Comparison of ENCODE assay signal across 13 mouse cellular contexts in the genomic region with DNA sequence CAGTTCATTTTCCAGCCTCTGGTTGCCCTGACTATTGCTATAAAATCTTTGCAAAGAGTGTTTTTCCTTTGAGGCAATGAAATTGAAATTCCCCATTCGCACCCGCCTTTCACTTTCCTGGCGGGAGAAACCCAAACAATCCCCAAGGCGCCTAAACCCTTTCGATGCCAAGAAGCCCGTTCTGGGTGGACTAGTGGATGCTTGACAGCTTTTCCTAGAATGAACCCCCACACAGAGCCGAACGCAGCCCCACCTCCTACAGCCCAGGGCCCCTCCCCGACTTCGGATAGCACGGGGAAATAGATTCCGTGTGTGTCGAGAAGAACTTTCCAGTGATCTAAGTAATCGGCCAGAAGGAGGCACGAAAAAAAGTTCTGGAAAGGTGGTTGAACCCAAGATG. TPM values are rescaled to one million over a fixed set of nuclear protein-coding genes. Genes with fewer than 3 reads are reported as not detected.
DNase-seq lines count a peak whose midpoint lies in the region; ATAC-seq and TF ChIP-seq lines count a peak whose summit lies in the region.
"Had no signal": no experiment of that assay in that cellular context is flagged by ENCODE, and none has a peak within 500 bp of the region (broad histone marks: within the 10 kb centered on the region; RNA-seq: fewer than 3 reads in every experiment).

No protein-coding gene starts in this region.

- peak overlapping the region; percentile 94 for H3K27ac ChIP-seq in left cerebral cortex, adult 2 months
- no peak overlapping the region for H3K27ac ChIP-seq in forebrain, embryonic 12.5 days
- H3K27ac ChIP-seq in hindbrain, embryonic 15.5 days (replicated peaks), result 0 out of 2 replicates have a peak overlapping the region, but pooled peaks have one; percentile 65
- H3K27ac ChIP-seq in neural tube, embryonic 13.5 days (replicated peaks), result no peak overlapping the region

- peak overlapping the region; percentile 96 for H3K4me2 ChIP-seq in forebrain, embryonic 12.5 days
- H3K4me2 ChIP-seq in hindbrain, embryonic 15.5 days, result peak overlapping the region; percentile 88
- peak overlapping the region; percentile 75 for H3K4me2 ChIP-seq in neural tube, embryonic 13.5 days

- TF ChIP-seq CTCF in left cerebral cortex, adult 2 months (IDR thresholded peaks at IDR 0.05), result no peak

- intact Hi-C loops in left cerebral cortex, adult 2 months (cut with DNase I), result no loop called here

- WGBS in forebrain, embryonic 12.5 days, result 4% methylated on average over 15 of the region's 15 CpGs
- WGBS in hindbrain, embryonic 15.5 days, result 6% methylated on average over 15 of the region's 15 CpGs
- 9% methylated on average over 15 of the region's 15 CpGs for WGBS in neural tube, embryonic 13.5 days

- peak overlapping the region; percentile 56 for H3K4me3 ChIP-seq in left cerebral cortex, adult 2 months
- peak overlapping the region; percentile 54 for H3K4me3 ChIP-seq in forebrain, embryonic 12.5 days (replicated peaks)
- H3K4me3 ChIP-seq in hindbrain, embryonic 15.5 days, result peak overlapping the region; percentile 69
- H3K4me3 ChIP-seq in neural tube, embryonic 13.5 days, result peak overlapping the region; percentile 57
- H3K4me3 ChIP-seq: myocyte had no signal

- peak in 1 of 2 experiments; percentile 24 for DNase-seq in left cerebral cortex, adult 2 months (ENCODE audit: extremely low spot score in 1 of 2, low spot score in 2 of 2)
- DNase-seq in left cerebral cortex, adult 11 months (ENCODE audit: low spot score), result no peak
- no peak for DNase-seq in frontal cortex, postnatal 10 days (ENCODE audit: low spot score in 2 of 2)
- DNase-seq in liver, result no peak
- DNase-seq: heart, adult 18-20 months; kidney, adult 18-20 months had no signal

- H3K4me1 ChIP-seq in forebrain, embryonic 12.5 days, result peaks cover 30% of the 10 kb centered on the region
- peaks cover 44% of the 10 kb centered on the region for H3K4me1 ChIP-seq in hindbrain, embryonic 15.5 days (replicated peaks)
- peaks cover 21% of the 10 kb centered on the region for H3K4me1 ChIP-seq in neural tube, embryonic 13.5 days (replicated peaks)

- peaks cover 99% of the 10 kb centered on the region for H3K27me3 ChIP-seq in forebrain, embryonic 12.5 days
- H3K27me3 ChIP-seq in hindbrain, embryonic 15.5 days, result peaks cover 20% of the 10 kb centered on the region
- H3K27me3 ChIP-seq in neural tube, embryonic 13.5 days, result peaks cover 86% of the 10 kb centered on the region

- no peak; the same call in 1 of the 2 replicates for ATAC-seq in forebrain, embryonic 12.5 days (ENCODE audit: low FRiP score)
- peak; percentile 15; the same call in 1 of the 2 replicates for ATAC-seq in hindbrain, embryonic 15.5 days (ENCODE audit: low FRiP score, low read depth)
- peak; percentile 13; the same call in 1 of the 2 replicates for ATAC-seq in neural tube, embryonic 13.5 days (ENCODE audit: low read depth)

- peak overlapping the region; percentile 68 for H3K9ac ChIP-seq in forebrain, embryonic 12.5 days
- H3K9ac ChIP-seq in hindbrain, embryonic 15.5 days, result peak overlapping the region; percentile 72
- peak overlapping the region; percentile 81 for H3K9ac ChIP-seq in neural tube, embryonic 13.5 days
- H3K9ac ChIP-seq: lung, embryonic 14.5 days had no signal

- no peaks in the 10 kb centered on the region for H3K36me3 ChIP-seq in forebrain, embryonic 12.5 days (replicated peaks)
- H3K36me3 ChIP-seq in hindbrain, embryonic 15.5 days, result no peaks in the 10 kb centered on the region
- no peaks in the 10 kb centered on the region for H3K36me3 ChIP-seq in neural tube, embryonic 13.5 days

- H3K9me3 ChIP-seq in forebrain, embryonic 12.5 days, result no peaks in the 10 kb centered on the region
- no peaks in the 10 kb centered on the region for H3K9me3 ChIP-seq in hindbrain, embryonic 15.5 days
- H3K9me3 ChIP-seq in neural tube, embryonic 13.5 days, result no peaks in the 10 kb centered on the region

RNA-seq across cellular contexts. Expression of gene Zdhhc22, which starts 0.9 kb away (rescaled TPM):
- total RNA-seq in left cerebral cortex, adult 2 months (2021), result 10 to 100 TPM; 59.1 to 61.3 TPM
- 1.1 and 1.6 TPM in 2 replicates for polyA plus RNA-seq in forebrain, embryonic 12.5 days (2016; fragmentation: Nextera tagmentation; extraction: Ambion mirVana)
- 21.8 and 22.0 TPM in 2 replicates for polyA plus RNA-seq in hindbrain, embryonic 15.5 days (2015; fragmentation: Nextera tagmentation; extraction: Ambion mirVana)
- 17.1 and 23.5 TPM in 2 replicates for polyA plus RNA-seq in neural tube, embryonic 13.5 days (2015; fragmentation: Nextera tagmentation; extraction: Ambion mirVana)
- total RNA-seq: ES-E14; heart, adult 18-20 months had no signal
- polyA plus RNA-seq: lung, embryonic 14.5 days; urinary bladder, adult 2 months had no signal

RNA-seq across cellular contexts. Expression of gene Tmem63c, which starts 31.8 kb away (rescaled TPM):
- 10 to 100 TPM; 41.7 to 43.8 TPM for total RNA-seq in left cerebral cortex, adult 2 months (2021)
- polyA plus RNA-seq in forebrain, embryonic 12.5 days (2016; fragmentation: Nextera tagmentation; extraction: Ambion mirVana), result 1.5 and 1.6 TPM in 2 replicates
- polyA plus RNA-seq in hindbrain, embryonic 15.5 days (2015; fragmentation: Nextera tagmentation; extraction: Ambion mirVana), result 10.3 and 11.1 TPM in 2 replicates
- 6.1 and 7.1 TPM in 2 replicates for polyA plus RNA-seq in neural tube, embryonic 13.5 days (2015; fragmentation: Nextera tagmentation; extraction: Ambion mirVana)
- polyA plus RNA-seq: lung, embryonic 14.5 days; myocyte had no signal

RNA-seq across cellular contexts. Expression of gene Cipc, which starts 42.5 kb away (rescaled TPM):
- 10 to 100 TPM; 79.8 to 91.6 TPM for total RNA-seq in left cerebral cortex, adult 2 months (2021)
- polyA plus RNA-seq in forebrain, embryonic 12.5 days (2016; fragmentation: Nextera tagmentation; extraction: Ambion mirVana), result 49.5 and 51.4 TPM in 2 replicates
- polyA plus RNA-seq in hindbrain, embryonic 15.5 days (2015; fragmentation: Nextera tagmentation; extraction: Ambion mirVana), result 45.1 and 46.1 TPM in 2 replicates
- 39.2 and 45.6 TPM in 2 replicates for polyA plus RNA-seq in neural tube, embryonic 13.5 days (2015; fragmentation: Nextera tagmentation; extraction: Ambion mirVana)

Comparison
In these comparisons a context has a peak if more than half of its experiments do, and no peak if none do; other contexts are left out.
1. H3K27ac ChIP-seq: peak in left cerebral cortex, adult 2 months (single experiment) and hindbrain, embryonic 15.5 days (single experiment); none in forebrain, embryonic 12.5 days (single experiment) and neural tube, embryonic 13.5 days (single experiment).
2. Peak in every context shown above with its lines, with median percentiles within 50 percentile points of each other: H3K4me3 ChIP-seq, H3K4me2 ChIP-seq and H3K9ac ChIP-seq.